Mouse (Mus musculus) testis, postnatal 14 days (tissue): Measurements from ENCODE around the gene Bicra.

Experiments
- DNase-seq: peaks from one replicate; pipeline ENCODE4 v3.0.0; 2021; ENCODE audit warnings: low spot score

The Bicra gene

DNA sequence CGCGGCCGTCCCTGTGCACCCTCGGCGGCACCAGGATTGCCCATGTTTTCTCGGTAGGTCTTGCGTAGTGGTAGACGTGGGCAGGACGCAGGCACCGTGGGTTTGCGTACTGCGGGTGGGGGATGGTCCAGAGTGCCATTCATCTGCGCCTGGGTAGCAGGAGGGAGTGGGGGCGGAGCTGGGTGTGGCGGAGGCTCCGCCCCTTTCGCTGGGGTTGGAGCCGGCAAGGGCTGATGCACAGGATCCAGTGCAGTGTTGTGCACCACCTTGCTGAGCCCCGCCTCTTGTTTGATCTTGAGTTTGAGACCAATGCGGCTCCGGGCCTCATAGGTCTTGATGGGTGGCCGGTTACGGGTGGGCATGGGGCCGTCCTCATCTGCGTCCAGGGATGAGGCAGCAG is 75.5 kb downstream of the Bicra start:
- DNase-seq = no peak

DNA sequence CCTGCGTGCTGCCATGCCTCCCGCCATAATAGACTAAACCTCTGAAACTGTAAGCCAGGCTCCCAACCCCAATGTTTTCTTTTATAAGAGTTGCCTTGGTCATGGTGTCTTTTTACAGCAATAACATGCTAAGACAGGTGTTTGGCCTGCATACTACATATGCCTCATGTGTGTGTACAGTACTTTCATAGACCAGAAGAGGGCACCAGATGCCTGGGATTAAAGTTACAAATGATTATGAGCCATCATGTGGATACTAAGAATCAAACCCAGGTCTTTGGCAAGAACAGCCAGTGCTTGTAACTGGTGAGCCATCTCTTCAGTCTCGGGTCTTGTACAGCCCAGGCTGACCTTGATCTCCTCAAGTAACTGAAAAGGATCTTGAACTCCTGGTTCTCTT is 78.0 kb downstream of the Bicra start:
- no peak for DNase-seq

DNA sequence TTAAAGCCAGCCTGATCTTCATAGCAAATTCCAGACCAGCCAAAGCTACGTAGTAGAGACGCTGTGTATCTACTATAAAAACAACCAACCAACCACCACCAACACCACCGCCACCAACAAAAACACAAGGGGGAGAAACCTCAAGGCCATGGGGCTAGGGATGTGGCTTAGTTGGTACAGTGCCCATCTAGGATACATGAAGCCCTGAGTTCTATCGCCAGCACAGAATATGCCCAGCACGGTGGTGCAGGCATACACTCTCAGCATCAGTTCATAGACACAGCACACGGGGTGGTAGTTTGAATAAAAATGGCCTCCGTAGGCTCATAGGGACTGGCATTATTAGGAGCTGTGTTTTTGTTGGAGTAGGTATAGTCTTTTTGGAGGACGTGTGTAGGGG is 79.4 kb downstream of the Bicra start:
- no peak for DNase-seq

DNA sequence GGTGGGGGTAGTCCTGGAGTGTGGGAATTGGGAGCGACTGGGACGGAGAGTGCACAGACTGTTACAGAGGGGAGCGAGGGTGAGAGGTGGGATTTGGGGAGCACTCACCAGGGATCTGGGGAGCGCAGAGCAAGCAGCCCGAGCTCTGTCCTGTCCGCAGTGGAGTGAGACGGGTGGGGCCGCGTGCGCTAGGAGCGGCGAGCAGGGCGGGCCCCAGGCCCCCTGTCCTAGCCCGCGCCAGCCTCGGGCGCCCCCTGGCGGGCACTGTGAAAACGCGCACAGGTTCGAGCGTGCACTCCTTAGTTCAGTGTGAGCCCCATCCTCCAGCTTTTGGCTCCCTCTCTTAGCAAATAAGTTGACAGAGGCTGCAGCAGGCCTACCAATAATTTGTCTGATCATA is 80.4 kb downstream of the Bicra start, which contains the start of gene Ehd2:
Ehd2 (minus strand) TSS at position 256 of the 400 bp plus-strand sequence.
- peak; percentile 77 for DNase-seq

DNA sequence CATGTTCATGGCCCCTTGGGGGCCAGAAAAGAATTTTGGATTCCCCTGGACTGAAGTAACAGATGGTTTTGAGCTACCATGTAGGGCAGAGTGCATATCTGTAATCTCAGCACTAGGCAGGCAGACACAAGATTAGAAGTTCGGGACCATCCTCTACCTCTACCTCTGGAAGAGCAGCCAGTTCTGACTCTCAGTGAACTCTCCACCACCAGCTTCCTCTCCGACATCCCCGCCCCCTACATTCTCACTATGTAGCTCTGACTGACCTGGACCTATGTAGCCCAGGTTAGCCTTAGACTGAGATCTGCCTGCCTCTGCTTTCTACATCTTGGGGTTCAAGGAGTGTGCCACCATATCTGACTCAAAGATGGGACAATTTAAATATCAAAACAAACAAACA is 81.2 kb downstream of the Bicra start:
- no peak for DNase-seq

DNA sequence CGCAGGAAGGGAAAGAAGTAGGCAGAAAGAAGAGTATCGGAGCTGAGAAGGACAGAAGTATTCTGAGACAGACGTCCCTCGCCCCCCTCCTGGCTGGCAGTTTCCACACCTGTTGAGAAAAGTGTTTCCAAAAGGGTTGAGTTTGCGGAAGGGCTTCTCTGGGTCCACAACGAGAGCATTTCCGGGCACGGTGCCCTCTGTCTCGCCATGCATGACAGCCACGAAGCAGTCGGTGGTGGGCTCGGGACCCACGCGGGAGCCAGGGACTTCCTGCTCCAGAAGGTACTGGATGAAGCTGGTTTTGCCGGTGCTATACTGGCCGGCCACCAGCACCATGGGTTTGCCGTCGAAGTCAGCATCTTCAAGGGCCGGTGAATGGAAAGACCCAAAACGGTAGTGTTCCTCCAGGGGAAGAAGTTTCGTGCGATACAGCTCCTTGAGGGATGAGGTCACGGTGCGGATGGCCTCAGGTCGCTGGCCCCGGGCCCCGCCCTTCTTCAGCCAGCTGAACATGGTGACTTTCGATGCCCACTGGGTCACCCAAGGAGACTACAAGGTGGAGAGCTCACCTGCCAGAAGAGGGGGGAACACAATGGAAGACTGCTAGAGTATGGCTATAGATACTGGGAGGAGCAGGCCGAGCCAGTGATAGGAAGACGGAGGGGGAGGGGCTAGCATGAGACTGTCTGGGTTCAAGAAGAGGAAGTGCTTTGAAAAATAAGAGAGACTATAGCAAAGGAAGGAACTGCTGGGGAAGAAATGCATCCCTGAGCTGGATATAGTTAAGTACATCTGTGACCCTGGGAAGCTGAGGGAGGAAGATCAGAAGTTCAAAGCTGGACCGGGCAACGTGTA is 83.7 kb downstream of the Bicra start:
- no peak for DNase-seq

DNA sequence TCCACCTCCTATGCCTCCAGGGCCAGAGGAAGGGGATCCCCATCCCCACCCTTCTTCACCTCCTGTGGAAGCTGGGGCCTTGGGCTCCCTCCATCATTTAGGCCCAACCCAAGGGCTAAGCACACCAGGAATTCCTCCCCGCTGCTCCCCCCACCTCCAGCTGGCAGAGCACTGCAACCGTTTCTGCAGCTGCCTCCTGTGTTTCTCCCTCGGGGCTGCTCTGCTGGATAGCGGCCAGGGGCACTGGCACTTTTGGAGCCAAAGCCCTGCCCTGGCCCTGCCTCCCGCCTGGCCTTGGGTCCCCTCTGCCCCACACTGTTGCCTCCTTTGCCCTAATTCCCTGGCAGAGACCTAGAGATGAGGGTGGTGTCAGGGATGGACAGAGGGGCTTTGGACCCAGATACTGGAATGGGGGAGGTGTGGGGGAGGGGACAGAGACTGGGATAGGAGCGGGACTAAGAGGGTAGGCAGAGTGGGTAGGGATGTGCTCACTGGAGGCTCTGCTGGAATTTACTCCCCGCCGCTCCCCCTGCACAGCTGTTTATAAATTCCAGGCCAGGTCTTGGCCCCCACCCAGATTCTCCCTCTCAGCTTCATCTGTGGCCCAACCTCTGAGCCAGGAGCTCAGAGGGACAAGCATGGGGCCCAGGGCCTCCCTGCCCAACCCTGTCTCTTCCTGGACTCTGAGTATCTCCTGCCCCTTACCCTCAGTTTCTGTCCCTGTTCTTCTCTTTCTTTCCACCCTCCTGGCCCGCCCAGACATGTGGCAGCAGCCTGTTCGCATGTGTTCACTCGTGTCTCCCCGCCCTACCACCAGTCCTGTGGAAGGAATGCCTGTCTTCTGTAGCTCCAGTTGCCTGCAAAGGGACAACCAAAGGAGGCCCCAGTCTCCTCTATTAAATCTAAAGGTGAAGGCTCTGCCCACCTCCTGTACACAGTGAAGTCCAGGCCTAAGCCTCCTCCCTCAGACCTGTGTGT is 85.1 kb downstream of the Bicra start:
- peak; percentile 73 for DNase-seq

DNA sequence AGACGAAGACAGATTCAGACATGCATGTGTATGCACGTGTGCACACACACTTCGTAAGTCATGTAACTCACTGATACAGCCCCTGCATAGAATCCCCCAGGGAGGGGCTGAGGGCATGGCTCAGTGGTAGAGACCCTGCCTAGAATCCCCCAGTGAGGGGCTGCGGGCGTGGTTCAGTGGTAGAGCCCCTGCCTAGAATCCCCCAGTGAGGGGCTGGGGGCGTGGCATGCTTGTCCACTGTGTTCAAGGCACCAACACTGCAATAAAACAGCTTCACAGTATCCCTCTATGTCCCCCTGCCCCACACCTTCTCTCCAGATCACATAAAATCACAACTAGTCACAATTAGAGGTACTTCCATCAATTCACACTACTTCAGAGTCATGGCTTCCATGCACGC is 85.9 kb downstream of the Bicra start:
- DNase-seq = no peak

DNA sequence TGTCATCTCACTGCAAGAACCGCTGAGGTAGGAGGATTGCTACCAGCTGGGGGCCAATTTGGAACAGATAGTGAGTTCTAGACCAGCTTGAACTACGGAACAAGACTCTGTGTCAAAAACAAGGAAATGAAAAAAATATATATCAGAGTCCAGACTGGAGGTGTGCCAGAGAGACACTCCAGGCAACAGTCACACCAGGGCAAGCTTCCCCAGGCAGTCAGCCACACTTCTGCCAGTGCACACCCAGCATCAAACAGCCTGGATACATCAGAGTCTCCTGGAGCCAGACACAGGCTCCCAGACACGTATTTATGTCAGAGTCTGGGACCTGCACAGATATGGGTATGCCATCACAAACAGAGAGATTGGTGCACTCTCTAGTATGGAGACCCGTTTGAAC is 86.5 kb downstream of the Bicra start:
- DNase-seq = no peak

DNA sequence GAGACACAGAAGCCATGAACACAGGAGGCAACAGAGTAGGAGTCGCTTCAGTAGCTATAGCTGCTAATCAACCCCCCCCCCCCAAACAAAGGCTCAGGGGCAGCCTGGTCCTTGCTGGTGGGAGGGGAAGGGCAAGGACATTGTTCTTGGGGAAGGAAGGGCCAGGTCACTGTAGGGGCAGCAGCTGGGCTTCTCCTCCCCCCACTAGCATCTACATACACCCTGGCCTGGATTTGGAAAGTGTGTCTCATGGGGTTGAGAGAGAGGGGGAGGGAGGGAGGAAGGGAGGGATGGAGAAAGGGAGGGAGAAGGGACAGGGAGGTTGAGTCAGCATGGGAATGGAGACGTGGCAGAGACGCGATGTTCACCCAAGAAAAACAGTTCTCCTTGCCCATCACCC is 87.0 kb downstream of the Bicra start:
- no peak for DNase-seq

DNA sequence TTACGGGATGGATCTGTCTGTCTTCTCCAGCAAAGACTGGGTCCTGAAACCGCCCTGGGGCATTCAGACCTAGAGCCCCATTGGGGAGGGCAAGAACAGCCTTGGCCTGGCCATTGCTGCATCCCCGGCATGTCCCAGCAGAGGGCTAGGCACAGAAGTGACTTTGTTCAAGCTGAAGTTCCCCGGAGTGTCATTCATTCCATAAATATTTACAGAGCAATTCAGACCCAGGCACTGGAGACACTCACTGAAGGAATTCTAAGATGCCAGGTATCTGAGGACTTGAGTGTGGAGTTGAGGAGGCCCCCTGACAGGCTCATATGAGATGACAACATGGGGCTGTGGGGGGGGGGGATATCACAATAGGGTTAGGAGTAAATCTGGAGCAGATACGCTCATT is 91.6 kb downstream of the Bicra start:
- no peak for DNase-seq

DNA sequence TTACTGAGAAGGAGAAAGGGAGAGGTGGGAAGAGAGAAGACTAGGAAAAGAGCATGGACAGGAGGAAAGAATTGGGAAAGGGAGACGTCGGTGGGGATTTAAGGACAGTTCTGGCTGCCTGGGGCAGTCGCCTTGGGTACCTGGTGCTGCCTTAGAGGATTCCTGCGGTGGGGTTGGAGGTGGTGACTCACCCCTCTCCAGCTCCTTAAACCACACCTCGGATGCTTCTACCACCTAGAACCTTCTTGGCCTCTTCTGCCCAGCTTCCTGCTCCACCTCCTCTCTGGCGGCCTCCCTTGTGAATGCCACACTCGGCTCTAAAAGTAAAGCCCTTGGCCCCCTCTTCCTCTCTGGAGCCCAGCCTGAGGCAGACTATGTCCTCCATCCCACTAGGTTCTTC is 92.2 kb downstream of the Bicra start:
- no peak for DNase-seq

DNA sequence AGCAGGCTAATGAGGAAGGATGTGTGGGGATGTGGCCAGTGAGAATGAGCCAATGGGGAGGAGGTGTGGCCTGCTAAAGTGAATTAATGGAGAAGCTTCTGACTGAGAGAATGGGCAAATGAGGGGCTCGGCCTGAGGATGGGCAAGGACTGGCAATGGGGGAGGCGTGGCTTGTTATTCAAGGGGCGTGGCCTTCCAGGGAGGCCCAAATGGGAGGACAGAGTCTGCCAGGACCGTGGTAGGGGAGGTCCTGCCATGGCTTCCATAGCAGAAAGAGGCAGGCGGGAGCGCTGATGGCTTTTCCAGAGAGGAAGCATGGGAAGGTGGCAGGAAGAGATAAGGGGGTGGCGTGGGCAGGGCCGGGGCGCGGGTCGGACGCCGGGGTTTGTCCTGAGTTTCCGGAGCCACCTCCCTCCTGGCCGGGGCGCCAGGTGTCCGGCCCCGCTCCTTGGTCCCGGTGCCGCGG is 92.7 kb downstream of the Bicra start:
- no peak for DNase-seq

DNA sequence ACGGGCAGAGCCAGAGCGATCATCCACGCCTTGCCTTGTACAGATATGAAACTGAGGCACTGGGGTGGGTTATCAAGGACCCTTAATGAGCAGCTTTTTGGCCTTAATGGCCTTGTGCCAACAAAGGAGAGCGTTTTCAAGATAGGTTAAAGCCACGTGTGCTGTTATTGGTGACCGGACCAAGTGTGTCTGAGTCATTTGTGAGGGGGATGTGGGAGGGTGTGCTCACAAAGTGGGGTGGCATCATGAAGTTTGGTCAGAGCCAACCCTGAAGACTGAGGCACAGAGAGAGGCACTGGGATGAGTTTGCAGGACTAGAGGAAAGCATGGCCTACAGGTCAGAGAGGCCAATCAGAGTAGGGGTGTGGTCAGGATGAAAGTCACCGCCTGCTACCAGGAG is 93.3 kb downstream of the Bicra start:
- DNase-seq = no peak

DNA sequence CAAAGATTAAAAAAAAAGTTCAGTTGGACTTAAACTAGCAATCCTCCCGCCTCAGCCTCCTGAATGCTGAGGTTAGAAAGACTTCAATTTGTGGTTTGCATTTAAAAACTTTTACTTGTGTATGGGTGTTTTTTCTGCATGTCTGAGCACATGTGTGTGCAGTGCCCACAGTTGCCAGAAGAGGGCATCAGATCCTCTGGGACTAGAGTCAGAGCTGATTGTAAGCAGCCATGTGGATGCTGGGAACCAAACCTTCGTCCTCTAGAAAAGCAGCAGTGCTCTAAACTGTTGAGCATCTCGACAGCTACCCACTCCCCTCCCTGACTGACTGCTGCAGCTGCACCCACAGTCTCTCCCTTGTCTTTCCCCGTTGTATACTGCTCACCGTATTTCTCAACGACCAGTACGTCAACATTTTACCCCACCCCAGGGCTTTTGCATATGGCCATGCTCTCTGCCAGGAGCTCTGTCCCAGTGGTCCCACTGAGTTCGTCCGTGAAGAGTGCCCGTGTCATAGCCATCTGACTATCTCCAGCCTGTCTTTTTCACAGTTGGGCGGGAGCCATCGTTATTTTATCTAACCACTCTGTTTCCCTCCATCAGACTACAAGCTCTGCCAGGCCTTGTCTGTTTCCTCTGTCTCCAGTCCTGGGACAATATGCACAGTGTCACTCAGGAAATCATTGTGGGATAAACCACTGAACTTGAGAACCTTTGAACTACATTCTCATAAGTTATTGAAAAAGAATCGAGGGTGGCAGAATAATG is 94.2 kb downstream of the Bicra start:
- DNase-seq = no peak

DNA sequence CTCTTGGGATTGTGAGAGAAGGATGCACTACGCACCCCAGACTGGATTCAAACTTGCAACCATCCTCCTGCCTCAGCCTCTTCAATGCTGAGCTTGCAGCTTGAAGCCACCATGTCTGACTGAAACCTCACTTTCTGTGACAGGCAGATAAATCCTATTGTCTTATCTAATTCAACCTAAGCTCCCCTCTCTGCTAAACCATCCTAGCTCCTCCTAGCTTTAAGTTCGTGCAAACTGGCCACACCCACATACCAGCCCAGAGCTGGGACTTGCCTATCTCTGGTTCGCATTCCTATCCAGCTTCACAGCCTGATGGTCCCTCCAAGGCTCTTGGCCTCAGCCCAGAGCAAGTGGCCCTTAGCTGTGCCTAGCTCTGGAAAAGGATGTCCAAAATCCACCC is 95.3 kb downstream of the Bicra start:
- DNase-seq = no peak

DNA sequence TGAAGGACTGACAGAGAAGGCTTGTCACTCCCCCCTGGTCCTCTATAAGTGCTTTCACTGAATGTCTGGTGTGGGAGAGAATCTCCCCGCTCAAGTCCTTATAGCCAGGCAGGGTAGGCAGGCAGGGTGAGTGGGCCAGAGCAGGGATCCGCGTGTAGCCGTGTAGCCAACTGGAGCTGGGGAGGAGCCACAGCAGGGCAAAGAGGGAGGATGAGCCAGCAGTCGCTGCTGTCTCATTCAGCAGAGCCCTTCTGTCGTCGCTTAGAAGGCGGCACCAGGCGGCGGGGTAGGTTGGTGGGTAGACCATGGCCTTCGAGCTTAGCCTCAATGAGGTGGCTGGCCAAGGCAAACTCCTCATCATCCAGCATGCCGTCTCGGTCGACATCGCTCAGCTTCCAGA is 97.7 kb downstream of the Bicra start:
- DNase-seq = no peak

DNA sequence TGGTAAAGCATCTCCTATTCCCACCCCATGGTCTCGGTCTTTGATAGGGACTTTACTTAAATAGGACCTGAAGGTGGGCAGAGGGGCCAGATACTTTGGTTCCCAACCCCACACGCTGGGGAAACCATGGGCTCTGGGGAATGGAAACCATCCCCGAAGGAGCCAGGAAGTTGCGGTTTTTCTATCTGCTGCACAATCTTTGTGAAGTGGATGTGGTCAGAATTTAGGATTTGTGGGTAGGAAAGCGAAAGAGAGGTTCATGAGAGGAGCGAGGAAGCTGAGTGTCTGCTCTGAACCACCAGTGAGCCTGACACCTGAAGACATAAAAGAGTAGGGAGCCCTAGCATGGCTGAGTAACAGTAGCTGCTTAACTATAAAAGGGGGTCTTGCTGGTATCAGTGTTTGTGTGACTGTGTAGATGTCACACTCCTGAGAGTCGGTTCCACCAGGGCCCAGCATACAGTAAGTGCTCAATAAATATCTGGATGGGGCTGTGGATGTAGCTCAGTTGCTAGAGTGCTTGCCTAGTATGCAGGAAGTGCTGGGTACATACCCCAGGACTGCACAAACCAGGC is 98.4 kb downstream of the Bicra start:
- no peak for DNase-seq

DNA sequence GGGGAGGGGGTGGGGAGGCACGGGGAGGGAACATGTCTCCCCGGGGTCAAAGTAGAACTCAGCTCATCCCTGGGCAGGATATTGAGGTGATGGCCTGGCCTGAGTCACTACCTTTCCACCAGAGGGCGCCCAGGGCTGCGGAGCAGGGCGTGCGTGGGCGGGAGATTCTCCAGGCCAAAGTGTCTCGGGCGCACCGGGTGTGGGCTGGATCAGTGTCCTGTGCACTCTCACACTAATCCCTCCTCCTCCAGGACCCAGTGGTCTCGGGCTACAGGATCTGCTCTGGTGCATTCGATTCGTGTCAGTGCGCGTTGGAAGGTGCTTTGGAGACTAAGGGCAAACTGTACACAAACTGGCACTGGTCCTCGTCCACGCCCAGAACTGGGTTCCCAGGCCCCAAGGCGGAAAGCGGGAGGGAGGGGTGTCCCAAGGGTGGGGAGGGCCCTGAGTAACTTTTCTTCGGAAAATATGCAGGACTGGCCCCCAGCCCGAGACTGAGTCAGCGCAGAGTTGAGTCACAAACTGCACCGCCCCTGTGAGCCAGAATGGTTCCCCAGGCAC is 99.3 kb downstream of the Bicra start:
- DNase-seq = peak; percentile 78

DNA sequence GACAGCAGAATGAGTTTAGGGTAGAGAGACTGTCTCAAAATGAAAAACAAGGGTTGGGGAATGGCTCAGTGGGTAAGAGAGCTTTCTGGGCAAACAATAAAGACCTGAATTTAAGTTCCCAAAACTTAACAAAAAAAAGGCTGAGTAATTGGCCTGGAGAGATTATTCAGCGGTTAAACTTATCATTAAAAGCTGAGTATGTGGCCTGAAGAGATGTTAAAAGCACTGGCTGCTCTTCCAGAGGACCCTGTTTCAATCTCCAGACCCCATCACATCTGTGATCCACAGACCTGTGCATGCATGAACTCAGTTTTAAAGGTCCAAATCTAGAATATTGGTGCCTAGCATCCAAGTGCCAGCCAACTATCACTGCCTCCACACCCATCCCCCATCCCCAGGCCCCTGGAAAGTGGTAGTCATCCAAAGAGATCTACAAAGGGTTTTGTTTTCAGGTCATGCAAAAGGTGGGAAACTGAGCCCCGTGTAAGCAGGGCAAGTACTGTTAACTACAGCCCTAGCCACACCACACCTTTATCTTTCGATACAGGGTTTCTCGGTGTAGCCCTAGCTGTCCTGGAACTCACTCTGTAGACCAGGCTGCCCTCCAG is 100.0 kb downstream of the Bicra start:
- no peak for DNase-seq
